Mouse (Mus musculus) midbrain, postnatal 0 days (tissue): Measurements from ENCODE around the gene Atmin. TPM values are rescaled to one million over a fixed set of nuclear protein-coding genes. Genes with fewer than 3 reads are reported as not detected.

Experiments used
- ATAC-seq: fragments of 200-750 bp; cut with Nextera tagmentation; 2 replicates; pipeline ENCODE4 v1.8.0; 2017; ENCODE audit warnings: moderate number of reproducible peaks, mild to moderate bottlenecking, moderate TSS enrichment, moderate library complexity; ENCODE audit not compliant: low FRiP score
- DNase-seq: peaks from one replicate; pipeline ENCODE4 v3.0.0-alpha.2; 2015; ENCODE audit warnings: low spot score
- H3K27ac ChIP-seq: fragments of 300-500 bp; sonication (generic); 2 replicates; pipeline ENCODE4 v1.5.1; 2014; ENCODE audit warnings: low read depth, mild to moderate bottlenecking, low read length, mixed read lengths
- H3K27me3 ChIP-seq: fragments of 300-500 bp; sonication (generic); 2 replicates; pipeline ENCODE4 v1.6.1; 2014; ENCODE audit warnings: low read length, control low read depth, mixed read lengths; ENCODE audit not compliant: insufficient read depth
- H3K36me3 ChIP-seq: fragments of 300-500 bp; sonication (generic); 2 replicates; pipeline ENCODE4 v1.6.1; 2014; ENCODE audit warnings: low read length, control low read depth, mixed read lengths; ENCODE audit not compliant: insufficient read depth
- H3K4me1 ChIP-seq: fragments of 300-500 bp; sonication (generic); 2 replicates; pipeline ENCODE4 v1.6.1; 2014; ENCODE audit warnings: mild to moderate bottlenecking, control low read depth, antibody characterized with exemption, low read length, mixed read lengths; ENCODE audit not compliant: insufficient read depth
- H3K4me2 ChIP-seq: fragments of 300-500 bp; sonication (generic); 2 replicates; pipeline ENCODE4 v1.6.1; 2014; ENCODE audit warnings: low read depth, mild to moderate bottlenecking, low read length, mixed read lengths; ENCODE audit not compliant: poor library complexity, severe bottlenecking
- H3K4me3 ChIP-seq: fragments of 300-500 bp; sonication (generic); 2 replicates; pipeline ENCODE4 v1.5.1; 2014; ENCODE audit warnings: low read depth, mild to moderate bottlenecking, low read length, moderate library complexity
- H3K9ac ChIP-seq: fragments of 300-500 bp; sonication (generic); replicated peaks from 2 replicates; pipeline ENCODE4 v1.6.1; 2014; ENCODE audit warnings: mild to moderate bottlenecking, low read length, moderate library complexity, mixed read lengths; ENCODE audit not compliant: poor library complexity, severe bottlenecking
- H3K9me3 ChIP-seq: fragments of 300-500 bp; sonication (generic); 2 replicates; pipeline ENCODE4 v1.6.1; 2016; ENCODE audit warnings: low read length, control low read depth
- CTCF ChIP-seq: IDR thresholded peaks from 2 replicates; pipeline ENCODE4 v1.5.1; 2016; ENCODE audit warnings: antibody characterized with exemption, mild to moderate bottlenecking
- WGBS: fragments of 180-500 bp; shearing (Covaris S2); extraction: QIAGEN DNeasy Blood & Tissue Kit; methylation state at CpG from one replicate; pipeline ENCODE4 v1.1.7; 2014; 5-methylcytosine and 5-hydroxymethylcytosine counted together
- polyA plus RNA-seq: library from polyadenylated mRNA; unstranded; fragments of >200 nt; fragmentation: Nextera tagmentation; extraction: Ambion mirVana; gene quantifications from 2 replicates; pipeline ENCODE4 v1.2.1, GENCODE M21; 2015
- total RNA-seq: library from RNA; depleted of rRNA; stranded (reverse); fragments of >200 nt; gene quantifications from 2 replicates; pipeline ENCODE4 v1.2.3, GENCODE M21; 2014

Atmin gene
- total and polyA plus RNA-seq, 2 experiments from 2014 or later = 22.7 to 47.1 TPM

DNA sequence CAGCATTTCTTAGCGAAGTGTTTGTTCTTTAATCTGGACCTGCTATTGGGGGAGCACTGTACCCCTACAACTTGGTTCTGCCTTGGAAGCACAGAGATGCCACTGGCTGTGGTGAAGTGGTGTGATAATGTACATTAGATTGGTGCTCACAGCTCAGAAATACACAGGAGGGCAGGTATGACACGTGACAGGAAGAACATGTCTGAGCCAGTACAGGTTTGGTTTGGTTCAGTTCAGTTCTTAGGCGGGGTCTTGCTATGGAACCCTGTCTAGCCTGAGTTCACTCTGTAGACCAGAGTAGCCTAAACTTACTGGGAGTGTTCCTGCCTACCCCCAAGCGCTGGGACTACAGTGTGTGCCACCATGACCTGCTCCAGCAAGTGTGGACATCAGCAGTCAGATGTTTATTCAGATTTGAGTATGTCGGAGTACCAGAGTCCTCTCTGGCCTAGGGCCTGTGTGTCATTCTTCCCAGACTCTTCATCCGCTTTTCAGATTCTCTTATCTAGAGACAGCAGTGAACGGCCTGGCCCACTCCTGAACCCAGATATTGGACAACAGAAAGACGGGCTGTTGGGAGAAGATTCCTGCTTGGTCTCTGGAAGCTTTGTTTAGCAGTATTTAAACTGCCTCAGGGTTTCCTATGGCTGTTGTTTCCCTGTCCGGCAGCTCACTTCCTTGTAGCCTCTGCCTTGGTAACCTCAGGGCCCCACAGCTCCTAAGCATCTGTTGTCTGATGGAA, 2.1 kb downstream of the Atmin start:
- 91% methylated on average over 9 of the region's 9 CpGs for WGBS
- Histone ChIP-seq H3K36me3 (no peaks in the 10 kb centered on the region), H3K9ac (no peak overlapping the region), H3K4me2 (no peak overlapping the region), H3K9me3 (no peaks in the 10 kb centered on the region), H3K27me3 (no peaks in the 10 kb centered on the region), H3K27ac (no peak overlapping the region), H3K4me1 (no peaks in the 10 kb centered on the region; the same call in 1 of the 2 replicates), H3K4me3 (no peak overlapping the region)
- ATAC-seq (no peak), DNase-seq (no peak)
- TF ChIP-seq CTCF = no peak

GRCm38 (mm10) chr8:116946268-116946838, 3.2 kb downstream of the Atmin start:
- Histone ChIP-seq H3K9ac (no peak overlapping the region), H3K9me3 (no peaks in the 10 kb centered on the region), H3K4me2 (no peak overlapping the region), H3K27ac (no peak overlapping the region), H3K27me3 (no peaks in the 10 kb centered on the region), H3K4me1 (no peaks in the 10 kb centered on the region; the same call in 1 of the 2 replicates), H3K36me3 (no peaks in the 10 kb centered on the region), H3K4me3 (no peak overlapping the region)
- 88% methylated on average over 21 of the region's 21 CpGs for WGBS
- no peak for TF ChIP-seq CTCF
- ATAC-seq (no peak), DNase-seq (no peak)

GRCm38 (mm10) chr8:116946851-116947250, 3.7 kb downstream of the Atmin start:
- no peak overlapping the region for H3K4me3 ChIP-seq
- H3K27ac ChIP-seq = no peak overlapping the region
- WGBS = 90% methylated on average over 6 of the region's 6 CpGs
- no peaks in the 10 kb centered on the region for H3K36me3 ChIP-seq
- DNase-seq = no peak
- H3K27me3 ChIP-seq = no peaks in the 10 kb centered on the region
- TF ChIP-seq CTCF = no peak
- H3K4me1 ChIP-seq = no peaks in the 10 kb centered on the region; the same call in 1 of the 2 replicates
- no peak overlapping the region for H3K9ac ChIP-seq
- ATAC-seq = no peak
- no peak overlapping the region for H3K4me2 ChIP-seq
- H3K9me3 ChIP-seq = no peaks in the 10 kb centered on the region

- WGBS = 85% methylated on average over 7 of the region's 7 CpGs
- Histone ChIP-seq H3K4me2 (no peak overlapping the region), H3K9me3 (no peaks in the 10 kb centered on the region), H3K27me3 (no peaks in the 10 kb centered on the region), H3K4me1 (no peaks in the 10 kb centered on the region; the same call in 1 of the 2 replicates), H3K4me3 (no peak overlapping the region), H3K9ac (no peak overlapping the region), H3K27ac (no peak overlapping the region), H3K36me3 (no peaks in the 10 kb centered on the region)
- no peak for TF ChIP-seq CTCF
- ATAC-seq (no peak), DNase-seq (no peak)
Measured at GRCm38 (mm10) chr8:116947589-116947988, 4.4 kb downstream of the Atmin start.

DNA sequence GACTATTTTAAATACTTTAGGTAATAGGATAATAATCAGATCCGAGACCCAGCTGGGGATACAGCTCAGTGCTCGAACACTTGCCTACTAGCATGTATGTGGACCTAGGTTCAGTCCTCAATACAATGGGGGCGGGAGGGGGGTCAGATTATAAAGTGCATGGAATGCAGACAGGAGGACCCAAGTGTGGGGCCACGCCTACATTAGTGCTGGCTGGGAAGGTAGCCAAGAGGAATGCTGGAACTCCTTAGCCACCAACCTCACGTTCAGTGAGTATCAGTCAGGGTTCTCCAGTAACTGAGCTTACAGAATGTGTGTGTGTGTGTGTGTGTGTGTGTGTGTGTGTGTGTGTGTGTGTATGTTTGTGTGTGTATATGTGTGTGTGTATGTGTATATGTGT, 8.2 kb downstream of the Atmin start:
- DNase-seq = no peak
- H3K36me3 ChIP-seq = peaks cover 29% of the 10 kb centered on the region

DNA sequence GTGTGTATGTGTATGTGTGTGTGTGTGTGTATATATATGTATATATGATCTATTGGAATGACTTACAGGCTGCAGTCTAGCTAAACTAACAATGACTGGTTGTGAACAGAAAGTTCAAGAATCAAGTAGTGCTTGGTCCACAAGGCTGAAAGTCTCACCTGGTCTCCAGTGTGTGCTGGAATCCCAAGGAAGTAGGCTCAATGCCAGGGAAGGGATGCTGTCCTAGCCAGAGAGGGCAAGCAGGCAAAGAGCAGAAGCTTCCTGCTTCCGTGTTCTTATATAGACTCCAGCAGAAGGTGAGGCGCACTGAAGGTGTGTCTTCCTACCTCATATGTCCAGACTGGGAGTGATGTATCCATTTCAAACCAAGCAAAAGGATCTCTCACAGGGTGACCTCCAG, 8.6 kb downstream of the Atmin start:
- WGBS = 97% methylated on average over 2 of the region's 2 CpGs
- Histone ChIP-seq H3K36me3 (peaks cover 33% of the 10 kb centered on the region), H3K4me3 (no peak overlapping the region), H3K9me3 (no peaks in the 10 kb centered on the region), H3K27me3 (no peaks in the 10 kb centered on the region), H3K27ac (no peak overlapping the region), H3K4me2 (no peak overlapping the region), H3K9ac (no peak overlapping the region), H3K4me1 (no peaks in the 10 kb centered on the region)
- DNase-seq = no peak
- no peak for TF ChIP-seq CTCF
- ATAC-seq = no peak

More for the DNA sequence above, 8.2 kb downstream of the Atmin start:
- Histone ChIP-seq H3K4me3 (no peak overlapping the region), H3K27ac (no peak overlapping the region), H3K4me1 (no peaks in the 10 kb centered on the region), H3K27me3 (no peaks in the 10 kb centered on the region), H3K4me2 (no peak overlapping the region), H3K9ac (no peak overlapping the region), H3K9me3 (no peaks in the 10 kb centered on the region)
- ATAC-seq = no peak
- TF ChIP-seq CTCF = no peak
- WGBS = 85% methylated on average over 5 of the region's 5 CpGs
